Mouse (Mus musculus) stomach, embryonic 16.5 days (tissue): ENCODE data around the gene Cers3. TPM values are rescaled to one million over a fixed set of nuclear protein-coding genes. Genes with fewer than 3 reads are reported as not detected.

Source experiments
- ATAC-seq: fragments of 200-750 bp; cut with Nextera tagmentation; 2 replicates; pipeline ENCODE4 v1.8.0; 2017; ENCODE audit warnings: moderate number of reproducible peaks, moderate TSS enrichment; ENCODE audit not compliant: insufficient read depth, low FRiP score
- H3K27ac ChIP-seq: fragments of 300-500 bp; sonication (generic); 2 replicates; pipeline ENCODE4 v1.5.1; 2014; ENCODE audit warnings: low read length
- H3K27me3 ChIP-seq: fragments of 300-500 bp; sonication (generic); 2 replicates; pipeline ENCODE4 v1.6.1; 2014; ENCODE audit warnings: low read length, control low read depth, mixed read lengths; ENCODE audit not compliant: control insufficient read depth, insufficient read depth
- H3K36me3 ChIP-seq: fragments of 300-500 bp; sonication (generic); 2 replicates; pipeline ENCODE4 v1.6.1; 2014; ENCODE audit warnings: low read length; ENCODE audit not compliant: control insufficient read depth, insufficient read depth
- H3K4me1 ChIP-seq: fragments of 300-500 bp; sonication (generic); 2 replicates; pipeline ENCODE4 v1.6.1; 2014; ENCODE audit warnings: low read length, control low read depth, mixed read lengths; ENCODE audit not compliant: control insufficient read depth, insufficient read depth
- H3K4me2 ChIP-seq: fragments of 300-500 bp; sonication (generic); 2 replicates; pipeline ENCODE4 v1.6.1; 2014; ENCODE audit warnings: low read depth, low read length, mixed read lengths
- H3K4me3 ChIP-seq: fragments of 300-500 bp; sonication (generic); replicated peaks from 2 replicates; pipeline ENCODE4 v1.5.1; 2014; ENCODE audit warnings: mild to moderate bottlenecking, low read length
- H3K9ac ChIP-seq: fragments of 300-500 bp; sonication (generic); 2 replicates; pipeline ENCODE4 v1.6.1; 2014; ENCODE audit warnings: low read length
- H3K9me3 ChIP-seq: fragments of 300-500 bp; sonication (generic); replicated peaks from 2 replicates; pipeline ENCODE4 v1.6.1; 2016; ENCODE audit warnings: low read length, control low read depth; ENCODE audit not compliant: control insufficient read depth
- WGBS: fragments of 180-500 bp; shearing (Covaris S2); extraction: QIAGEN DNeasy Blood & Tissue Kit; methylation state at CpG from one replicate; pipeline ENCODE4 v1.1.7; 2014; 5-methylcytosine and 5-hydroxymethylcytosine counted together
- polyA plus RNA-seq: library from polyadenylated mRNA; unstranded; fragments of >200 nt; fragmentation: Nextera tagmentation; extraction: Ambion mirVana; gene quantifications from 2 replicates; pipeline ENCODE4 v1.2.1, GENCODE M21; 2015

The Cers3 gene
- polyA plus RNA-seq, 1 experiment from 2014 or later, result 19.4 TPM

- H3K27ac ChIP-seq, result no peak overlapping the region
- no peak for ATAC-seq
Measured at GRCm38 (mm10) chr7:66769902-66770301, 26.6 kb downstream of the Cers3 start.

GRCm38 (mm10) chr7:66770706-66771105 lies 27.4 kb downstream of the Cers3 start:
- Histone ChIP-seq H3K27ac (peak overlapping the region; percentile 22; the same call in 1 of the 2 replicates), H3K4me3 (no peak overlapping the region), H3K9ac (no peak overlapping the region), H3K36me3 (no peaks in the 10 kb centered on the region), H3K4me2 (no peak overlapping the region), H3K27me3 (no peaks in the 10 kb centered on the region), H3K9me3 (no peaks in the 10 kb centered on the region), H3K4me1 (0 out of 2 replicates have a peak, but pooled peaks cover 3% of the 10 kb centered on the region)
- 45% methylated on average over 3 of the region's 3 CpGs for WGBS
- no peak; the same call in 1 of the 2 replicates for ATAC-seq

More at GRCm38 (mm10) chr7:66769902-66770301, 26.6 kb downstream of the Cers3 start:
- Histone ChIP-seq H3K4me2 (no peak overlapping the region), H3K27me3 (no peaks in the 10 kb centered on the region), H3K4me3 (no peak overlapping the region), H3K4me1 (0 out of 2 replicates have a peak, but pooled peaks cover 3% of the 10 kb centered on the region), H3K36me3 (no peaks in the 10 kb centered on the region), H3K9ac (no peak overlapping the region), H3K9me3 (no peaks in the 10 kb centered on the region)
- WGBS, result 36% methylated on average over 5 of the region's 5 CpGs

- H3K4me3 ChIP-seq, result no peak overlapping the region
- 75% methylated on average over 6 of the region's 6 CpGs for WGBS
- ATAC-seq, result no peak
- H3K27ac ChIP-seq, result peak overlapping the region; percentile 22; the same call in 1 of the 2 replicates
- 0 out of 2 replicates have a peak, but pooled peaks cover 3% of the 10 kb centered on the region for H3K4me1 ChIP-seq
- no peak overlapping the region for H3K9ac ChIP-seq
- H3K27me3 ChIP-seq, result no peaks in the 10 kb centered on the region
- no peaks in the 10 kb centered on the region for H3K36me3 ChIP-seq
- no peak overlapping the region for H3K4me2 ChIP-seq
- H3K9me3 ChIP-seq, result no peaks in the 10 kb centered on the region
Measured at GRCm38 (mm10) chr7:66771252-66771651, 27.9 kb downstream of the Cers3 start.

DNA sequence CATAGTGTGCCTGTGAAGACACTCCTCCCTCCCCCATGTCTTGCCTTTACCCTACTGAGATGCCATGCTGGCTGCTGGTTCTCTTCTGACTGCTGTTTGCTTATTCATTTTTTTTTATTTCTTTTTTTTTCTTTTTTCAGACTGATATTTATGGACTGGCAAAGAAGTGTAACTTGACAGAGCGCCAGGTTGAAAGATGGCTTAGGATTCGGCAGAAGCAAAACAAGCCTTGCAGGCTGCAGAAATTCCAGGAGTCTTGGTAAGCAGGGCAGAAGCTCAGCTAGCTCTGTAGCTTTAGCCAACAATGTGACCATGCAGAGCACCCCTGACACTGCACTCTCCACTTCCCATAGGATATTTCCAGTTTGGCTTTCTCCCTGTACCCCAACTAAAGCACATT lies 36.1 kb downstream of the Cers3 start:
- WGBS, result 46% methylated on average over 2 of the region's 2 CpGs
- Histone ChIP-seq H3K27ac (peak overlapping the region; percentile 83), H3K4me3 (no peak overlapping the region), H3K27me3 (no peaks in the 10 kb centered on the region), H3K9me3 (no peaks in the 10 kb centered on the region), H3K4me1 (peaks cover 23% of the 10 kb centered on the region), H3K36me3 (no peaks in the 10 kb centered on the region), H3K4me2 (0 out of 2 replicates have a peak overlapping the region, but pooled peaks have one; percentile 16), H3K9ac (no peak overlapping the region)
- ATAC-seq, result no peak

DNA sequence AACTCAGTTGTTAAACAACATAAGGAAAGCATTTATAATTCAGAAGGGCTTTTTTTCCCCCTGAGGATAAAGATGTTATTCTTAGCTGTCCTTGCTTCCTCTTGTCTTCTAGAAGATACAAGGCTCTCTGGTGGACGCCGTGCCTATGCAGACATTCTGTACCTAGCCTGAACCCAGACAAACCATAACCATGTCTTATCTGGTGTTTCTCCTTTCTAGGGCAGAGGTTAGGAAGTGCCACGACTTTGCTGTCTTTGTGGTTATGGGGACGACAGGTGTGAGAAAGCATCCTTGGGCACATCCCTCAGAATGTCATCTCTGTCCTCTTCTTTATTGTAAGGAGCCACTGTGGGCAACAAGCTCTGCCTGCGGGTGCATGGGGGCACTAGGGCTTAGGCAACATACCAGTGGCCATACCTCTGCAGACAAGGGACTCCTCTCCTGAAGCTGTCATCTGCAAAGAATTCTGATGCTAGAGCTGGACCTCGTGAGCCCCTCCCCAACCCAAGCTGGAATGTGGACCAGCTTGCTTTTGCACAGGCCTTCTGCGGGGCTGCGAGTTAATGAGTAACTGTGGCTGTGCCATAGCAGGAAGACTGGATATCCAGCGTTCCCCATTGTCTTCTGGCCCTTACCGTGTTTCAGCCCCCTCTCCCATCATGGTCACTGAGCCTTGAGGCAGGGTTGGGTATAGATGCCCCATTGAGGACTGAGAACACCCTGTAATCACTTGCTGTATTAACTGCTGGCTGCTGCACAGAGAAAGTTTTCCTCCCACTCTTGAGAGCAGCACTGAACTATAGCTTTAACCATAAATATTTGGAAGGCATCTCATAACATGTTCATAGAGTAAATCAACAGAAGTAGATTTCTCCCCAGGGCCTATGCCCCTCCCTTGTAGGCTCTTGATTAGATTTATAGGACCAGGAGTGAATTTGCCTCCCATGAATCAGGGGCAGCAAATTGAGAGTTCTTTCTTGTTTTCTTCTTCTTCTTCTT lies 36.9 kb downstream of the Cers3 start:
- Histone ChIP-seq H3K9ac (no peak overlapping the region), H3K27me3 (no peaks in the 10 kb centered on the region), H3K4me2 (0 out of 2 replicates have a peak overlapping the region, but pooled peaks have one; percentile 19), H3K36me3 (no peaks in the 10 kb centered on the region), H3K4me1 (peaks cover 23% of the 10 kb centered on the region), H3K9me3 (no peaks in the 10 kb centered on the region), H3K27ac (peak overlapping the region; percentile 83), H3K4me3 (no peak overlapping the region)
- peak; percentile 89 for ATAC-seq
- WGBS, result 40% methylated on average over 10 of the region's 10 CpGs

- Histone ChIP-seq H3K4me3 (no peak overlapping the region), H3K9me3 (no peaks in the 10 kb centered on the region), H3K27me3 (no peaks in the 10 kb centered on the region), H3K27ac (no peak overlapping the region), H3K9ac (no peak overlapping the region), H3K36me3 (no peaks in the 10 kb centered on the region), H3K4me2 (no peak overlapping the region), H3K4me1 (peaks cover 10% of the 10 kb centered on the region)
- ATAC-seq, result no peak
- WGBS, result 43% methylated on average over 3 of the region's 3 CpGs
Measured at GRCm38 (mm10) chr7:66786476-66786875, 43.2 kb downstream of the Cers3 start.

DNA sequence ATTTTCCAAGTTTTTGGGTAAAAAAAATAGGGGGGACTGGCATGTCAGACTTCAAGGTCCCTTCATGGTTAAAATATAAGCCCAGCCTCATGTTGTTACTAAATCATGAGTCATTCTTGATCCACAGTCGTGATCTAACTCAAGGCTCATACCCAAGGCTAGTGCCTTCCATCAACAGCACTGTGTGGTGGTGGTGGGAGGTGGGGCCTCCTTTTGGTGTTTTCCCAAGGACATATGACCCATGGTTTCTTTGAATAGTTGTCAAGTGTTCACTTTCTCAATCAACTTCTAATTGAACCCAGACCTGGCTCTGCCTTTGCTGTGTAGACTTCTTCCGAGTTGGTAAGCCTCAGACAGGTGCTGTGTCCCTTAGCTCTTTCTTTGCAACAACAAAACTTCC lies 44.5 kb downstream of the Cers3 start:
- 69% methylated on average over 2 of the region's 2 CpGs for WGBS
- H3K36me3 ChIP-seq, result no peaks in the 10 kb centered on the region
- H3K4me3 ChIP-seq, result no peak overlapping the region
- no peak overlapping the region for H3K4me2 ChIP-seq
- peaks cover 11% of the 10 kb centered on the region for H3K4me1 ChIP-seq
- no peak overlapping the region for H3K9ac ChIP-seq
- no peak for ATAC-seq
- no peaks in the 10 kb centered on the region for H3K27me3 ChIP-seq
- H3K9me3 ChIP-seq, result no peaks in the 10 kb centered on the region
- H3K27ac ChIP-seq, result no peak overlapping the region

- Histone ChIP-seq H3K4me1 (peaks cover 11% of the 10 kb centered on the region), H3K4me3 (no peak overlapping the region), H3K9ac (no peak overlapping the region), H3K9me3 (no peaks in the 10 kb centered on the region), H3K27ac (peak overlapping the region; percentile 87), H3K36me3 (0 out of 2 replicates have a peak, but pooled peaks cover 3% of the 10 kb centered on the region), H3K27me3 (no peaks in the 10 kb centered on the region), H3K4me2 (no peak overlapping the region)
- 35% methylated on average over 8 of the region's 8 CpGs for WGBS
- peak; percentile 94 for ATAC-seq
Measured at GRCm38 (mm10) chr7:66789860-66790748, 46.8 kb downstream of the Cers3 start.
